Mouse (Mus musculus): ENCODE data around the gene Dok5.

DNA sequence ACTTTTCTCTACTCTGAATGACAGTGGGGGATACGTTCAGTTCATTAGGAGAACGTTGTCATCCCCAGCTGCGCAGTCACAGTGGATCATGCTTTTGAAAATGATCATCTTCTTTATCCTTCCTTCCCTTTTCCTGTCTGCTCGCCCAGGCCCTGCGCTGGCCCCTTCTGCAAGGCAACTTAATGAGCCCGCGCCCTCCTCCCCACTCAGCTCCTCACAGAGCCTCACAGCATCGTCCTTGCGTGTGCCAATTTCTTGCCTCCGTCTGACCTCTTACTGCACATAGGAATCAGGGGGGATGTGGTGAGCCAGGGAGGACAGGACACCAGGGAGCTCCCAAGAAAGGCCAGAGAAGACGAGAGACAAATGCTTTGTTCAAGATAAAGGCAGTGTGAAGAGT is 182.3 kb downstream of the Dok5 start:
- TF ChIP-seq CTCF (IDR thresholded peaks at IDR 0.05; ENCODE audit: low read depth) (no peak), EP300 (IDR thresholded peaks at IDR 0.05; ENCODE audit: low read depth) (no peak)
